ENCODE assay signal across 14 mouse cellular contexts in the genomic region with DNA sequence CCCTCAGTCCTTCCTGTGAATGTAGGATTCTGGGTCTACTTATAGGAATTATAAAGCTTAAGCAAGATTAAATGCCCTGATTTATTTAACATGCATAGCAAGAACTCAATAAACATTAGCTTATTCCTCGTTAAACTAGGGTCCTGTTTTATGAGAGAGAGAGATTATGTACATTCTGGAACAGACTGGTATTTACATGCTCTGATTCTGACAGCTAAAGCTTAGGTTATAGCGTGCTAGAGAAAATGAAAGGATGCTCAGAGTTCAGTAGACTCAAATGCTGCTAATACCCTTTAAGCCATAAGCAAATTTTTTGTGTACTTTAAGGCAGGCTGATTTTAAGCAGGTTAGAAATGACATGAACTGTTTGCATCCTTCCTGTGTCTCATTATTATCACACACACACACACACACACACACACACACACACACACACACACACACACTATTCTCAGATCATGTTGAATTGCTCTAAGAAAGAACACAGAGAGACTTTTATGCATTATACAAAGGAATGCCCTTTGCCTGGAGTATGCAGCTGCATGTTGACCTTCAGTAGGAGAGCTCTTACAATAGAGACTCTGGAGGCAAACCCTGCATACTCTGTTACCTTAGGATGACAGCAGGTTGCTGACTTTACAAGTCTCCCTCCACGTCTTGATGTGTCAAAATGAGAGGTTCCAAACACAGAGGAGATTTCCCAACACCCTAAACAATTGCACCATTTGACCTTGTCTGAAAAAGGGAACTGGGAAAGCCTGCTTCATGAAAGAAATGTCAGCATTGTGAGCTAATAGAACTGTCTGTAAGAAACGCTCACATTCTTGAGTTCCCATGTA.
A peak's percentile ranks its signal among the peaks of the same experiment; 100 is the strongest.
DNase-seq lines count a peak whose midpoint lies in the region; ATAC-seq and TF ChIP-seq lines count a peak whose summit lies in the region.
"Had no signal": no experiment of that assay in that cellular context is flagged by ENCODE, and none has a peak within 500 bp of the region (broad histone marks: within the 10 kb centered on the region; RNA-seq: fewer than 3 reads in every experiment).

No protein-coding gene starts in this region.

- peak; percentile 1 for DNase-seq in lung, postnatal 25 days (ENCODE audit: low spot score)
- no peak for DNase-seq in lung, adult 2 months
- peak; percentile 8 for DNase-seq in c-Kit-positive CD71-negative TER-119-negative erythroid progenitor cells, embryonic 14.5 days (ENCODE audit: low read depth)
- DNase-seq in hindbrain, embryonic 10.5 days (ENCODE audit: low spot score): peak; percentile 15
- DNase-seq in gastrocnemius, postnatal 25 days: no peak
- DNase-seq in B cell, adult 2 months: no peak
- no peak for DNase-seq in thymus, postnatal 10 days (ENCODE audit: low spot score in 2 of 2)
- DNase-seq: cerebellum, adult 2 months; kidney, adult 11 months; liver, postnatal 0 days had no signal

- H3K4me1 ChIP-seq in lung, adult 2 months (ENCODE audit: control insufficient read depth, insufficient read depth, low read length): no peaks in the 10 kb centered on the region
- peaks cover 23% of the 10 kb centered on the region for H3K4me1 ChIP-seq in hindbrain, embryonic 10.5 days (replicated peaks)
- peaks cover 21% of the 10 kb centered on the region for H3K4me1 ChIP-seq in midbrain, embryonic 15.5 days

- TF ChIP-seq CTCF in lung, adult 2 months (IDR thresholded peaks at IDR 0.05; ENCODE audit: insufficient read depth, low read length): no peak

- no peak overlapping the region for H3K27ac ChIP-seq in hindbrain, embryonic 10.5 days
- H3K27ac ChIP-seq in midbrain, embryonic 15.5 days: peak overlapping the region; percentile 56
- H3K27ac ChIP-seq: embryonic facial prominence, embryonic 13.5 days had no signal

- peak; percentile 69 for ATAC-seq in midbrain, embryonic 15.5 days (replicated peaks)
- ATAC-seq: liver, postnatal 0 days had no signal

- 38% methylated on average over 4 of the region's 4 CpGs for WGBS in lung, adult 2 months
- 51% methylated on average over 4 of the region's 4 CpGs for WGBS in hindbrain, embryonic 10.5 days
- 20% methylated on average over 4 of the region's 4 CpGs for WGBS in midbrain, embryonic 15.5 days

- no peak overlapping the region for H3K4me3 ChIP-seq in lung, adult 2 months (replicated peaks; ENCODE audit: extremely low read depth, low read depth, low read length)
- no peak overlapping the region for H3K4me3 ChIP-seq in hindbrain, embryonic 10.5 days
- H3K4me3 ChIP-seq in midbrain, embryonic 15.5 days: no peak overlapping the region
- H3K4me3 ChIP-seq: embryonic facial prominence, embryonic 13.5 days; layer of hippocampus, adult 2 months; myocyte had no signal

- H3K9ac ChIP-seq in midbrain, embryonic 15.5 days: no peak overlapping the region
- H3K9ac ChIP-seq: embryonic facial prominence, embryonic 13.5 days; liver, postnatal 0 days had no signal

- no peak for TF ChIP-seq POLR2A in lung, adult 2 months (IDR thresholded peaks at IDR 0.05; ENCODE audit: borderline replicate concordance, extremely low read depth, low read depth, low read length)

- no peak overlapping the region for H3K4me2 ChIP-seq in midbrain, embryonic 15.5 days
- H3K4me2 ChIP-seq: embryonic facial prominence, embryonic 13.5 days had no signal

- no peaks in the 10 kb centered on the region for H3K9me3 ChIP-seq in hindbrain, embryonic 10.5 days
- H3K9me3 ChIP-seq in midbrain, embryonic 15.5 days: no peaks in the 10 kb centered on the region
- H3K9me3 ChIP-seq: embryonic facial prominence, embryonic 13.5 days had no signal

- H3K36me3 ChIP-seq in hindbrain, embryonic 10.5 days: no peaks in the 10 kb centered on the region
- no peaks in the 10 kb centered on the region for H3K36me3 ChIP-seq in midbrain, embryonic 15.5 days (replicated peaks)
- H3K36me3 ChIP-seq: embryonic facial prominence, embryonic 13.5 days had no signal

- H3K27me3 ChIP-seq in hindbrain, embryonic 10.5 days (ENCODE audit: insufficient read depth, poor library complexity, severe bottlenecking): no peaks in the 10 kb centered on the region
- H3K27me3 ChIP-seq in midbrain, embryonic 15.5 days (replicated peaks): no peaks in the 10 kb centered on the region
- H3K27me3 ChIP-seq: embryonic facial prominence, embryonic 13.5 days had no signal

Comparison
In these comparisons a context has a peak if more than half of its experiments do, and no peak if none do; other contexts are left out.
1. DNase-seq: peak in lung, postnatal 25 days (single experiment), c-Kit-positive CD71-negative TER-119-negative erythroid progenitor cells, embryonic 14.5 days (single experiment) and hindbrain, embryonic 10.5 days (single experiment); none in lung, adult 2 months (single experiment), gastrocnemius, postnatal 25 days (single experiment), B cell, adult 2 months (0 of 2) and thymus, postnatal 10 days (0 of 2).